In genomic region chr7:133029496-133030047, GRCm38 (mm10) we compare ENCODE assay signal across 15 mouse cellular contexts.
"Had no signal": no experiment of that assay in that cellular context is flagged by ENCODE, and none has a peak within 500 bp of the region (broad histone marks: within the 10 kb centered on the region; RNA-seq: fewer than 3 reads in every experiment).

No protein-coding gene starts in this region.

- ATAC-seq: liver, embryonic 12.5 days; midbrain, embryonic 15.5 days had no signal

- H3K9me3 ChIP-seq: limb, embryonic 15.5 days; liver, embryonic 12.5 days; megakaryocyte, embryonic 14.5 days; midbrain, embryonic 15.5 days; neural tube, embryonic 13.5 days had no signal

- H3K9ac ChIP-seq: limb, embryonic 15.5 days; liver, embryonic 12.5 days; lung, embryonic 14.5 days; midbrain, embryonic 15.5 days; neural tube, embryonic 13.5 days had no signal

- H3K4me3 ChIP-seq: limb, embryonic 15.5 days; liver, embryonic 12.5 days; megakaryocyte, embryonic 14.5 days; midbrain, embryonic 15.5 days; neural tube, embryonic 13.5 days had no signal

- H3K4me2 ChIP-seq: limb, embryonic 15.5 days; liver, embryonic 12.5 days; lung, embryonic 14.5 days; midbrain, embryonic 11.5 days; midbrain, embryonic 15.5 days; neural tube, embryonic 13.5 days had no signal

- H3K27ac ChIP-seq: limb, embryonic 15.5 days; liver, embryonic 12.5 days; midbrain, embryonic 15.5 days; neural tube, embryonic 13.5 days had no signal

- H3K36me3 ChIP-seq: liver, embryonic 12.5 days; midbrain, embryonic 15.5 days; neural tube, embryonic 13.5 days had no signal

- DNase-seq: kidney, postnatal 36 days; layer of hippocampus, adult 9-11 months; layer of hippocampus, postnatal 36 days; lung, embryonic 14.5 days; lung, postnatal 10 days; lung, postnatal 4 days; retina, postnatal 1 day; right cerebral cortex, postnatal 4 days; thymus, postnatal 4 days had no signal

- H3K27me3 ChIP-seq: limb, embryonic 15.5 days; liver, embryonic 12.5 days; megakaryocyte, embryonic 14.5 days; midbrain, embryonic 15.5 days; neural tube, embryonic 13.5 days had no signal
